Mouse (Mus musculus) neural tube, embryonic 10.5 days (tissue): ENCODE measurements around the gene Skap2.

Experiments used
- DNase-seq: peaks from one replicate; pipeline ENCODE4 v3.0.0-alpha.2; 2017; ENCODE audit warnings: low spot score; ENCODE audit errors: extremely low spot score

The Skap2 gene

GRCm38 (mm10) chr6:52012409-52013244 is at the start of gene Skap2:
TSS of gene Skap2 (minus strand) at chr6:52012549.
- peak; percentile 100 for DNase-seq

GRCm38 (mm10) chr6:52058899-52059448 is 46.6 kb upstream of the Skap2 start:
- DNase-seq = no peak

GRCm38 (mm10) chr6:52058120-52058519 is 45.8 kb upstream of the Skap2 start:
- no peak for DNase-seq

- DNase-seq = no peak
Observed at GRCm38 (mm10) chr6:52053567-52054561, 41.5 kb upstream of the Skap2 start.

GRCm38 (mm10) chr6:52050062-52050461 is 37.7 kb upstream of the Skap2 start:
- DNase-seq = no peak

- DNase-seq = no peak
Observed at GRCm38 (mm10) chr6:52045517-52045916, 33.2 kb upstream of the Skap2 start.

GRCm38 (mm10) chr6:52036077-52036476 is 23.7 kb upstream of the Skap2 start:
- DNase-seq = no peak

- DNase-seq = no peak
Observed at GRCm38 (mm10) chr6:52031181-52031580, 18.8 kb upstream of the Skap2 start.

GRCm38 (mm10) chr6:52028131-52028530 is 15.8 kb upstream of the Skap2 start:
- no peak for DNase-seq

- no peak for DNase-seq
Observed at GRCm38 (mm10) chr6:52027181-52027580, 14.8 kb upstream of the Skap2 start.

- no peak for DNase-seq
Observed at GRCm38 (mm10) chr6:52026281-52026680, 13.9 kb upstream of the Skap2 start.

GRCm38 (mm10) chr6:52024730-52025129 is 12.4 kb upstream of the Skap2 start:
- no peak for DNase-seq

GRCm38 (mm10) chr6:52022363-52022762 is 10.0 kb upstream of the Skap2 start:
- no peak for DNase-seq

- no peak for DNase-seq
Observed at GRCm38 (mm10) chr6:52020276-52020675, 7.9 kb upstream of the Skap2 start.

- DNase-seq = no peak
Observed at GRCm38 (mm10) chr6:52013245-52013945, 1.0 kb upstream of the Skap2 start.

- no peak for DNase-seq
Observed at GRCm38 (mm10) chr6:52011559-52012408, 565 bp downstream of the Skap2 start.

GRCm38 (mm10) chr6:52009385-52009784 is 3.0 kb downstream of the Skap2 start:
- DNase-seq = no peak

- no peak for DNase-seq
Observed at GRCm38 (mm10) chr6:52008757-52009156, 3.6 kb downstream of the Skap2 start.

- peak; percentile 70 for DNase-seq
Observed at GRCm38 (mm10) chr6:52006649-52007218, 5.6 kb downstream of the Skap2 start.
